7 mouse cellular contexts compared by ENCODE assay signal in the genomic region with DNA sequence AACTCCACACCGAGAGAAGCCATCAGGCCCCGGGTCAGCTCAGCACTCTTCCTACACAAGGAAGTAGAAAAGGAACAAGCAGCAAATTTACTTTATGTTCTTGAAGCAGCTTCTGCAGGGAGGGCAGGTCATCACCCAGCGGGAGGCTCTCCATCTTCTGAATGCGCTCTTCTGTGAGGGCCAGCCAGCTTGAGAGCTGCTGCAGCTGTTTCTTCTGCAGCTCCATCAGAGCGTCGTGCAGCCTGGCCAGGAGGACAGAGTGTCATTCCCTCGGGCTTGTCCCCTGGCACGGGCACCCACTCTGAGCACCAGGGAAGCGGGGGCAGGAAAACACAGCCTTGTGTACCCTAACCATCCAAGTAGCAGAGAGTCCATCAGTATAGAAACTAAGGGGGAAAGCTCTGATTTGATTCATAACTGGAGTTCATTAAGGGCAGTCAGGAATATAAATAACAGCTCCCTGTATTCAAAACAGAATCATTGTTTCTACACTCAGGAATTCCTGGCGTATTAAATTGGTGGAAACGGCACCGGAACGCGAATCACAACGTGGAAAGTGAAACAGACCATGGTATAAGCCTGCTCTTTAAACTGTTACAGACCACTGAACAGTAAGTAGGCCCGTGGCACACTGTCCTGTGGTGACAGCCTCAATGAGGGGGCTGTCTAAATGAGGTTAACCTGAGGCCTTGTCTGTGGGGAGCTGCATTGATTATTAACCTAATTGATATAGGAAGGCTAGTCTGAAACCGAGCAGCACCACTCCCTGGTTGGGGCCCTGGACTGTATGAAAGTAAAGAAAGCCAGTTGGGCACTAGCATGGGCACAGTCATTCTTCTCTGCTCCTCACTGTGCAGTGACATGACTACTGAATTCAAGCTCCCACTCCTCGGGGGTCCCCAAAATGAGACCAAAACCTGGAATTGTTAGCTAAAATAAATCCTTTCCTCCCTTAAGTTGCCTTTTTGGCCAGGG.
DNase-seq lines count a peak whose midpoint lies in the region; ATAC-seq and TF ChIP-seq lines count a peak whose summit lies in the region.

No protein-coding gene starts in this region.

- no peak overlapping the region for H3K27ac ChIP-seq in neural tube, embryonic 11.5 days (ENCODE audit: low read depth, low read length)
- H3K27ac ChIP-seq in neural tube, embryonic 15.5 days (replicated peaks) = no peak overlapping the region
- peak overlapping the region; percentile 39 for H3K27ac ChIP-seq in heart, postnatal 0 days (ENCODE audit: low read depth)
- peak overlapping the region; percentile 49; the same call in 1 of the 2 replicates for H3K27ac ChIP-seq in stomach, postnatal 0 days (replicated peaks)

- no peaks in the 10 kb centered on the region; the same call in 1 of the 2 replicates for H3K36me3 ChIP-seq in neural tube, embryonic 11.5 days (ENCODE audit: control insufficient read depth, insufficient read depth, low read length)
- H3K36me3 ChIP-seq in neural tube, embryonic 15.5 days = 0 out of 2 replicates have a peak, but pooled peaks cover 3% of the 10 kb centered on the region
- H3K36me3 ChIP-seq in heart, postnatal 0 days (replicated peaks; ENCODE audit: control insufficient read depth, insufficient read depth, low read length) = peaks cover 39% of the 10 kb centered on the region
- H3K36me3 ChIP-seq in stomach, postnatal 0 days (ENCODE audit: control insufficient read depth, insufficient read depth, low read length) = peaks cover 4% of the 10 kb centered on the region

- peak; percentile 62 for DNase-seq in neural tube, embryonic 11.5 days (ENCODE audit: low spot score)
- DNase-seq in heart, postnatal 0 days (ENCODE audit: low spot score) = no peak
- DNase-seq in kidney, postnatal 36 days = peak; percentile 35 to 49
- no peak for DNase-seq in stomach, postnatal 0 days (ENCODE audit: low spot score)
- DNase-seq in adrenal gland, postnatal 25 days = no peak

- peaks cover 9% of the 10 kb centered on the region; the same call in 1 of the 2 replicates for H3K4me1 ChIP-seq in neural tube, embryonic 11.5 days (ENCODE audit: control insufficient read depth, insufficient read depth, low read length)
- peaks cover 5% of the 10 kb centered on the region for H3K4me1 ChIP-seq in neural tube, embryonic 15.5 days
- H3K4me1 ChIP-seq in heart, postnatal 0 days (ENCODE audit: control insufficient read depth, insufficient read depth) = peaks cover 6% of the 10 kb centered on the region; the same call in 1 of the 2 replicates
- no peaks in the 10 kb centered on the region for H3K4me1 ChIP-seq in stomach, postnatal 0 days (replicated peaks; ENCODE audit: control insufficient read depth, insufficient read depth)

- TF ChIP-seq EP300 in heart, postnatal 0 days (IDR thresholded peaks at IDR 0.05; ENCODE audit: low read depth) = no peak
- TF ChIP-seq EP300 in stomach, postnatal 0 days (optimal IDR thresholded peaks at IDR 0.05) = no peak

- TF ChIP-seq CTCF in heart, postnatal 0 days (IDR thresholded peaks at IDR 0.05; ENCODE audit: low read depth) = no peak
- TF ChIP-seq CTCF in stomach, postnatal 0 days (IDR thresholded peaks at IDR 0.05; ENCODE audit: low read depth) = no peak

- H3K4me3 ChIP-seq in neural tube, embryonic 11.5 days (ENCODE audit: low read depth, low read length) = no peak overlapping the region
- H3K4me3 ChIP-seq in neural tube, embryonic 15.5 days (replicated peaks) = no peak overlapping the region
- no peak overlapping the region for H3K4me3 ChIP-seq in heart, postnatal 0 days (ENCODE audit: low read depth, low read length)
- no peak overlapping the region for H3K4me3 ChIP-seq in stomach, postnatal 0 days (ENCODE audit: low read depth, low read length)

- no peak overlapping the region for H3K9ac ChIP-seq in neural tube, embryonic 11.5 days (ENCODE audit: low read length)
- H3K9ac ChIP-seq in neural tube, embryonic 15.5 days (replicated peaks) = no peak overlapping the region
- no peak overlapping the region for H3K9ac ChIP-seq in heart, postnatal 0 days (replicated peaks; ENCODE audit: low read depth, low read length)
- no peak overlapping the region for H3K9ac ChIP-seq in stomach, postnatal 0 days (ENCODE audit: low read length)

- no peaks in the 10 kb centered on the region for H3K27me3 ChIP-seq in neural tube, embryonic 11.5 days (ENCODE audit: control insufficient read depth, insufficient read depth, low read length)
- no peaks in the 10 kb centered on the region for H3K27me3 ChIP-seq in neural tube, embryonic 15.5 days (replicated peaks)
- no peaks in the 10 kb centered on the region for H3K27me3 ChIP-seq in heart, postnatal 0 days (ENCODE audit: control insufficient read depth, insufficient read depth, low read length)
- no peaks in the 10 kb centered on the region for H3K27me3 ChIP-seq in stomach, postnatal 0 days (ENCODE audit: control insufficient read depth, insufficient read depth, low read length)

- no peak overlapping the region for H3K4me2 ChIP-seq in neural tube, embryonic 11.5 days (ENCODE audit: low read depth)
- no peak overlapping the region for H3K4me2 ChIP-seq in neural tube, embryonic 15.5 days
- no peak overlapping the region for H3K4me2 ChIP-seq in heart, postnatal 0 days (ENCODE audit: low read depth, low read length)
- H3K4me2 ChIP-seq in stomach, postnatal 0 days (replicated peaks; ENCODE audit: low read depth) = no peak overlapping the region; the same call in 1 of the 2 replicates

- no peaks in the 10 kb centered on the region for H3K9me3 ChIP-seq in neural tube, embryonic 11.5 days (ENCODE audit: control insufficient read depth, low read length)
- H3K9me3 ChIP-seq in neural tube, embryonic 15.5 days (replicated peaks) = no peaks in the 10 kb centered on the region
- no peaks in the 10 kb centered on the region; the same call in 1 of the 2 replicates for H3K9me3 ChIP-seq in heart, postnatal 0 days (replicated peaks; ENCODE audit: control insufficient read depth, low read length)
- no peaks in the 10 kb centered on the region for H3K9me3 ChIP-seq in stomach, postnatal 0 days (ENCODE audit: control insufficient read depth, low read length)

- 39% methylated on average over 18 of the region's 18 CpGs for WGBS in neural tube, embryonic 11.5 days
- WGBS in neural tube, embryonic 15.5 days = 33% methylated on average over 18 of the region's 18 CpGs
- 61% methylated on average over 18 of the region's 18 CpGs for WGBS in heart, postnatal 0 days
- WGBS in stomach, postnatal 0 days = 53% methylated on average over 18 of the region's 18 CpGs

- ATAC-seq in neural tube, embryonic 11.5 days (ENCODE audit: insufficient read depth, low FRiP score, low TSS enrichment) = peak; percentile 79
- ATAC-seq in neural tube, embryonic 15.5 days (ENCODE audit: low FRiP score) = no peak
- no peak for ATAC-seq in heart, postnatal 0 days (ENCODE audit: insufficient read depth, low read depth)
- ATAC-seq in stomach, postnatal 0 days (ENCODE audit: low FRiP score, low TSS enrichment) = peak; percentile 35; the same call in 1 of the 2 replicates
- ATAC-seq in monocyte, adult 5-6 weeks (replicated peaks; ENCODE audit: insufficient number of reproducible peaks, low FRiP score, low TSS enrichment, poor library complexity, severe bottlenecking) = no peak

Comparison
In these comparisons a context has a peak if more than half of its experiments do, and no peak if none do; other contexts are left out.
1. ATAC-seq: peak in neural tube, embryonic 11.5 days (single experiment) and stomach, postnatal 0 days (single experiment); none in neural tube, embryonic 15.5 days (single experiment), heart, postnatal 0 days (single experiment) and monocyte, adult 5-6 weeks (single experiment).
2. DNase-seq: peak in neural tube, embryonic 11.5 days (single experiment) and kidney, postnatal 36 days (2 of 2); none in heart, postnatal 0 days (single experiment), stomach, postnatal 0 days (single experiment) and adrenal gland, postnatal 25 days (single experiment).
3. H3K27ac ChIP-seq: peak in heart, postnatal 0 days (single experiment) and stomach, postnatal 0 days (single experiment); none in neural tube, embryonic 11.5 days (single experiment) and neural tube, embryonic 15.5 days (single experiment).